Mouse (Mus musculus) right cerebral cortex, adult 18-20 months (tissue): ENCODE data around the gene Tekt3.

Experiments
- DNase-seq: peaks from one replicate; pipeline ENCODE4 v3.0.0; 2022; ENCODE audit warnings: mixed read lengths

Gene Tekt3

DNA sequence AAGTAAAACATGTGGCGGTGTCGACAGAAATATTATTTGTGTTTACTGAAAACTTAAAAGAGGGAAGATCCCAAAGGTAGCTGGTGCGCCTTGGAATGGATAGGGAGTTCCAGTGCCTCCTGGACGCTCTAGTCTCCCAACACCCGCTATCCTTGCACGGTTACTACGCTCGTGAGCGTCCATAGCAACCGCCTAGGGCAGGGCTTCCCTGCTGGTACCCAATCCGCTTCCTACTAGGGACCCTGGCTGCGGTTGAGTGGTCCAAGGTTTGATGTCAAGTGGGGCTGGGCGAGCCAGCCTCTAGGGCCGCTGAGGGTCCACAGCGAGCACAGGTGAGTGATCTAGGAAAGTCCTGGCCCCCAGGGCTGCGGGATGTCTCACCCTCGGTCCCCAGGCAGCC, at the start of gene Tekt3:
Gene Tekt3, plus strand, starts transcription at position 209 of the 400 bp plus-strand sequence.
- DNase-seq: no peak

DNA sequence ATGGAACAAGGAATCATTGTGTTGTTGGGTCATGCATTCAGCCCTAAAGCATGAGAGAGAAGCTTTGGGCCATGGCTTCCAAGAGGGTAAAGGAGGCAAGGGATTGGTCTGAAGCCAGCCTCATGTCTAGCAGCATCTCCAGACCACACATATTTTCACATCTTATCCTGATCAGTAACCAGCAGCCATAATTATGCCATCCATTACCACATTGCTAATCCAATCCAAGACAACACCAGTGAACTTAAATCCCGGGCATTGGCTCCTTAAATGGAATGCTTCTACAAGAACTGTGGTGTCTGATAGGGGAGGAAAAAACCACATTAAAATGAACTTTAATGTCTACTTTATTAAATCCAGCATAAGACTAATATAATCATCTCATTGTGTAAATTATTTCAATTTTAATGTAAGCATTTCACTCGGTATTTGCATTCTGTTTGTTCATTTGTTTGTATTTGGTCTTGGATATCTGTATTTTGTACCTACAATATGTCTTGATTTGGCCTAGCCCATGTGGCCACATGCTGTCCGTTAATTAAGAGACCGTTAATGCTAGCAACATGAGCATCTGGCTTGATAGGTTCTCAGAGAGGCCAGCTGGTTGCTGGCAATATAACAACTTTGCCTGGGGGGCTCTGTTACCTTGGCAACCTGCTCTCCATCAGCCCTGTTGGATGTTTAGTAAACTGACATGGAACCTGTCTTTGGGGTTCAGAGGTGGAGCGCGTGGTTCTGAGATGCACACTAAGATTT, 43.9 kb upstream of the Tekt3 start:
- DNase-seq: no peak

DNA sequence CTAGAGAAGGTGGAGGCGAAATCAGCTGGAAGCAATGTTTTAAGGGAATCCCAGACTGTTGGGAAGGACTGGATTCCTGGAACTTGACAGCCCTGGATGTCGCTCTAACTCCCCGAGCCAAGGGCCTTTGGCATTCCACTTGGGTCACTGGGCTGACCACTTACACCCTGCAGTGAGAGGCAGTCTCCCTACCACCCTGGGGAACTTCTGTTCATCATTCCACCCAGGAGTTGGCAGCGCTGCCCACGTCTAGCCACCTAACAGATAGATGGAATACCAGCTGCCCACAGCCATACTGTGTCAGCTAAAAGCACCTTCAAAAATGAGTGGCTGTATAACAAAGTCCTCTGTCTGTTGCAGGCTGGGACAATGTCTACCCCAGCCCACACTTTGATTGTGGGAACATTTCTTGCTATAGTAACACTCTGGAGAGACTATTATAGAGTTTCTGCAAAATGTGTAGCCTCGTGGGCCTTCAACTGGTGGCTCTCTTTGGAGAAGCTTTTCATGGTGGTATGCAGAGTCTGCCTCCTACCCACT, 43.3 kb upstream of the Tekt3 start:
- peak; percentile 23 for DNase-seq

DNA sequence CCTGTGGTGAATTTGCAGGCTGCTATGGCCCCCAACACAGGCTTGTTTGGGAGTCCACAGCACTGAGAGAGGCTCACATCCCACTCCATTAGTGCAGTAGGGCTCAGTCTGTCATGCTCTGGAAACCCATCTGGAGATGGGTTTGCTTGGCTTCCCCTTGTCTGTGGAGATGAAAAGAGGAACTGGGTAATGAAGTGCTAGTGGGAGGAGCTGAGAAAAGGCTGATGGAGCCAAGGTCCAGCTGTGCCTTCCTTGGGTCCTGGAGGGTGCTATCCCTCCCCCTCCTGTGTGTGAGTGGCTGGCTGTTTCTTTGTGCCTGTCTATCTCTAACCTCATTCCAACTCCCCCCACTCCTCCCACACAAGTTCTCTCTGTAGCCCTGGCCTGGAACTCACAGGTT, 40.8 kb upstream of the Tekt3 start:
- no peak for DNase-seq

DNA sequence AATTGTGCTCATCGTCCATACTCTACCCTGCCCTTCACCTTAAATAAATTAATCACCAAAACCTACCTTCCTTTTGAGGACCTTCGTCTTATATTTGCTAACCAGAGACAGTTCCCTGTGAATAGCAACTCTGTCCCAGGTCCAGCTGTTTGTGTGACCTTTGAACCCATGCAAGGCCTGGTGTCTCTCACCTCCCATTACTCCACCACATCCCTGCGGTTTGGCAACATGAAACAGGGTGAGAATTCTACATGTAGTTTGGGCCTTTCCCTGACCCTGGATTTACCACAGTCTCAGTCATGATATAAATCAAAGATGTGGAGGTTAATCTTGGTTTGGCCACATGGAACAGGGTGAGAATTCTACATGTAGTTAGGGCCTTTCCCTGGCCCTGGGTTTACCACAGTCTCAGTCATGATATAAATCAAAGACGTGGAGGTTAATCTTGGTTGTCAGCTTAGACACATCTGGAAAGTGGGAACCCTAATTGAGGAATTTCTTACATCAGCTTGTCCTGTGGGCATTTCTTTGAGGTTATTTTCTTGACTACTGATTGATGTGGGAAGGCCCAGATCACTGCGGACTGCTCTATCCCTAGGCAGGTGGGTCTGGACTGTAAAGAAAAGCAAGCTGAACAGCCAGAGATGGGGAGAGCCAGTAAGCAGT, 40.2 kb upstream of the Tekt3 start:
- DNase-seq: no peak

DNA sequence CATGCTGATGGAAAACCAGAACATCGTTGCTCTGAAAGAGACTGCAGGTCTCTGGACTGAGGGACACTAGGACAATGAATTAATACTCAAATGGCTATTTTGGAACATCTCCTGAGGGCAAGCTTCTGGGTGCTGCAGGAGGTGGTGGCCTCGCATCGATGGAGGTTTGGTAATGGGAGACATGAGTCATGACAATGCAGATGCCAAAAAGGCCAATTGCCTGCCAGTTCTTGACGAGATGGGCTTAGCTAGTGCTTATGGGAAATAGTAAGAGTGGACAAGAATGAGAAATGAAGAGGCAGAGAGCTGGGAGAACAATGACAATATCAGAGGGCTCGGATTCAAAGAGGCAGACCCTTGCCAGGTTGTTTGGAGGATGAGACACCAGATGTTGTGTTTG, 38.0 kb upstream of the Tekt3 start:
- no peak for DNase-seq

DNA sequence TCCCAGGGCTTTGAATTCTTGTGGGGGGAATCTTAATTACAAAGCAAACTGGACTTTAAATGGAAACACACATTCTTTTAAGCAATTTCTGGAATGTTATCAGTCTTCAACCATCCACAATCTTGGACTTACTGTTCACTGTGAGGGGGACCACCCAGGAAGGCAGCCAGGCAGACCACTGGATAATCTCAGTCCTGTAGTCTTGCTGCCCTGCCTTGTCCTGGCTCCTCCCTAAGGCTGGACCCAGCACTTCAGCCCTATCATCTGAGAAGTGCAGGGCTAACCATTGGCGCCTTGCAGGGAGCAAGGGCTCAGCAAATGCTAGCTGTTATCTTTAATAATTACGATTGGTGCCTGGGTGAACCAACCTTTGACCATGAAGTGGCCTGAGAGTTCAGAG, 37.3 kb upstream of the Tekt3 start:
- DNase-seq: no peak

DNA sequence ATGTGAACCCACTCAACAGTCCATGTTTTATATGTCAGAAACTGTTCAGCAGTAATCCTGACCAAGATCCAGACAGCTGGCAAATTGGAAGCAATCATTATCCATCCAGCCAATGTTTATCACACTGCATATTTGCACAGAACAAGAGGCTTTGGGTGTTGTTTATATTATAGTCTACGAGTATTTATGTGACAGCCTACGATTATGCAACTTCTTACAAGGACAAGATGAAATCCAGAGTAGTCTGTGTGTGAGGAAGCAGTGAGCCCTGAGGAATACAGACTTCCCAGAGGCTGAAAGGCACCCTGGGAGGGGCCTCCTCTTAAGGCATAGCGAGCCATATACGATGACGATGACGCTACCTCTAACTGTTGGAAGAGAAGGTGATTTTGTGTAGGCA, 36.0 kb upstream of the Tekt3 start:
- no peak for DNase-seq

DNA sequence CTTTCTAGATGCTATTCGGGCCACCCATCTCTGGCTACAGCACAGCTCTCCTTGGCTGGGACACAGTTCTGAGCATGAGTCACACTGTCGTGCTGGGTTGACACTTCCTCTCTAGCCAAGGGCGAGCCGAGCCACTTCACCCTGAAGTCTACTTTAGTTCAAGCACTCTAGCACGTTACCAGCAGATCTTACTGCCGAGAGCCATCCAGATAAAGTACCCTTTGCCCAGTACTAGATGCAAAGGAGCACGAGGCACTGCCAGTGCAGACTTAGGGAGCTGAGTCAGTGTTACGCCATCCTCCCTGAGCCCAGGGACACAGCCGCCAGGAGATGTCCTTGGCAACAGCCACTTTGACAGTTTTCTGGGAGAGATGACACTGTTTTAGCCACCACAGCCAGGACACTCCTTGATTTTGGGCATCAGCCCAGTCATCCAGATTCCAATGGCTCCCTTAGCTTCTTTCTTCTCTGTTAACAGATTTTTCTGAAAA, 34.8 kb upstream of the Tekt3 start:
- peak; percentile 46 for DNase-seq

DNA sequence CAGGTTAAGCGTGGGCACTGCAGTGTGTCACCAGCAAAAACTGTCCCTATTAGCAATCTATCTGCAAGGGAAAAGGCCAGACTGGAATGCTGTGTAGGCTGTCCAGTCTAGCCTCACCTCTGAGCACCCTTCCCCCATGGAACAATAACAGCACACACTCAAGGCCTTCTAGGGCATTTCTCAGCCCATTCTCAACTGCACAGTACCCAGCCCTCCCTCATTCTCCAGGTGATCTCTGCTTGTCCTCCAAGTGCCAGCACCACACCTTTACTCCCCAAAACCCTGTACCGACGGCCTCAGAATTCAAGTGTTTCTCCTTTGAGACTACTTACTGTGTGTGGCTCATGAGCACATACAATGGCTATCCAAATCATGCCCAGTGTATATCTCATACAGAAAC, 33.3 kb upstream of the Tekt3 start:
- DNase-seq: no peak

DNA sequence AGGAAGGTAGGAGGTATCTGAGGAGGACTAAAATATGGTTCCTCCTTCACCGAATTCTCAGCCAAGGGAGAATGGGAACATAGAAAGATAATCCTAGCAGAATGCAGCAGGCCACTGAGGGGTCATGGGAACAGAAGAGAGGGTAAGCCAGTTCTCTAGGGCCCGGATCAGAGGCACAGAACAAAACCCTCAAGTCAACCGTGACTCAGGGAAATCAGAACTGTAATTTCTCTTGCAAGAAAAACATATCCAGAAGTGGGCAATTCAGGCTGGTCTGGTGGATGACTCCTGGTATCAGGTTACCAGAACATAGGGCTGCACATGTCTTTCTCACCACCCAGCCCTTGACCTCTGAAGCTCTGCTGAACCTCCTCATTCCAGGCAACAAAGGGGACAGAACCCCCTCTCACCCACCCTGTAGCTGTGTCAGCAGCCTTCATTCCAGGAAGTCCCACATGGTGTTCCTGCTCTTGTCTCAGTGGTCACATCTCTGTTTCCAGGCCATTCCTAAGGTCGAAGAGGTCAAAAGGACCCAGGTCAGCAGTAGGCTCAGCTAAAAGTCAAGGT, 32.2 kb upstream of the Tekt3 start:
- no peak for DNase-seq

DNA sequence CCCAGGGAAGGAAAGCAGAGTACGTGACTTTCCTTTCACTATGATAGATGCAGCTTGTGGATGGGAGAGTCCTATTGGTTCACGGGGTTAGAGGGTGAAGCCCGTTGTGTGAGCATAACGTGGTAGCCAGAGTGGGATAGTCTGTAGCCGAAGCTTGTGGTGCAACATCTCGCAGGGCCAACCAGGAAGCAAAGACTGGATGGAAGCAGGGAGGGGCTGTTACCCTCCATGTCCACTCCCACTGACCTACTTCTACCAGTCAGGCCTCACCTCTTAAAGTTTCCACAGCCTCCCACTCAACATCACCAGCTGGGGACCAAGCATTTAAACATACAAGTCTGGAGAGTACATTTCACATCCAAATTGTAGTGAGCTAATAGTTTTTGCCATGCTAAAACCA, 31.7 kb upstream of the Tekt3 start:
- no peak for DNase-seq

DNA sequence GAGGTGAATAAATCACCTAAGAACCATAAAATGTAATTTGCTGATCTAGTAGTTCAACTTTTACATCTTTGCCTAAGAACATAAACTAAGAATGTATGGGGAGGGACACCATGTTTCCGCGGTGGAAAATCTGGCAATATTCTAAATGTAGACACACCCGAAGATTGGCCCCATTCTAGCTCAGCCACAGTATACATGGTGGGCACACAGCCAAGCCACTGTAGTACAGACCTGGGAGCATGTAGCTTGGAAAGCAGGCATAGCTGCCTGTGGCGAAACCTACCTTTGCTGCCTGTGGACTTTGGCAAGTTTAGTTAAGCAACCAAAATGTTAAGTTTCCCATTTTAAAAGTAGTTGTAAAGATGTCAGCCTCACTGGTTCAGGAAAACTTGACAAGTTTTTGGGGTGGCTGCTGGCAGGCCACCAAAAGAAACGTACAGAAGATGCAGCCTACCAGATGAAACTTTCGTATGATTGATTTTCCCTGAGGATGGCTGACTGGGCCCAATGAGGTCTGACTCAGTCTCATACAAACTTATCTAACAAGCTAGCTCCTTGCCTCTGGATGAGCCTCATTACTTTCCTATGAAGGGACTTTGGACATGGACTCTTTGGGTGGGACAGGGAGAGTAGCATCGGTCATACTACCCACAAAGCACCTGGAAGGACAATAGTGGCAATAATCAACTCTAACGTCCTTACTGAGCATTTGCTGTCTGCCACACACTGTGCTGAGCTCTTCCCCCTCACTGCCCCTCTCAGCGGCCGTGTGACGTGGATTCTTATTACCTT, 25.8 kb upstream of the Tekt3 start:
- no peak for DNase-seq

DNA sequence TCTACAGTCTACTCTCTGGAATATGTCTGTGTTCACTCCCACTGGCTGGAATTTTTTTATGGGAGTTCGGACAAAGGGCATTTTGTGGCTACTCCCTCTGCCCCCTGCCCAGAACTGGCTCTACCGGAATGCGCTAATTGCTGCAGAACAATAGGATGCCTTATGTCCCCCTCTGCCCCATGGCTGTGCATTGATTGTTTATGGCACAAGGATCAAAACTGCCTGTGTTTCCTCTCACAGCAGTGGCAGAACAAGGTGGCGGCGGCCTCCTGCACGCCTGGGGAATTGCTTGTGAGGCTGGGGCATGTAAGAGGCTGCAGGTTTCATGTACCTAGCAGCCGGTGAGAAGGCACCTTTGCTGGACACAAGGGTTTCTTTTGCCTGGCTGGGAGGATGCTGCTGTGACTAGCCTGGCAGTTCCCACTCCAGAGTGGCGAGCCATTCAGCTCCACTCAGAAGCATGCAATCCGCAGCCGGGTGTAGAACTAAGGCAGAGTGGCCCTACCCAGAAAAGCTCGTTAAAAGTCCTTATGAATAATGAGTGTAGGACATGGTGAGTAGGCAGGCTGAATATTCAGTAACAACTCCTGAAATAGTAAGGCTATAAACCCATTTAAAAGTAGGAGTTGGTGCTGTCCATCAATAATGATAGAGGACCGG, 21.3 kb upstream of the Tekt3 start:
- no peak for DNase-seq

DNA sequence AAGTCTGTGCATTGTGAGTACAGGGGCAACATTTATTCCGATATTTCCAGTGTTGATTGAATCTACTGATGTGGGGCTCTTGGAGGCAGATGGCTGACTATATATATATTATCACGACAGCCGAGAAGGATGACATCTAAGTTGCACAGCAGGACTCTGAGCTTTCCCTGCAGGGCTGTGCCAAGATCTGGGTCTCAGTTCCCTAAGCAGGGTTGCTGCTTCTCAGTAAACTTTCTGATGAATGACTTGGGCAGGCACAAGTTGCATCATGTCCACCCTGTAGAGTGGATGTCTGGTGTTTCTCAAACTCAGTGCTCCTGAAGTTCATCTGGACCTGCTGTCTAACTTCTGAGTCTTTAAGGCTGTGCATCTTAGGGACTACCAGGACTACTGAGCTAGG, 15.7 kb upstream of the Tekt3 start:
- no peak for DNase-seq

DNA sequence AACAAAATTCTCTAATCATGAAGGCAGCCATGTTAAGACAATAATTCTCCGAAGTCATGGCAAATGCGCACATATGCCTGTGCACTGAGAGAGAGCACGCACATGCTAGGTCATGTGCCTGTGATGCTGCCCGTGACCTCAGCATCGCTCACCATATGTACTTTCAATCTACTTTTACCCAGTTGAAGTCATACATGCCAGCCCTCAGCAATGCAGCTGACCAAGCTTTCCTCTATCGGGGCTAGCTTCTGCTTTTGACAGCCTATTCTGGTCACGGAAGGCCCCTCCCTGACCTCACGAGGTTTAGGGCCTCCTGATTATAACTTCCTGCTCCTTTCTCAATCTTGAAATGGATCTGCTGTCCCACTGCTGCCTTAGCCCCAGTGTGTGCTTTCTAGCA, 15.1 kb upstream of the Tekt3 start:
- DNase-seq: no peak

DNA sequence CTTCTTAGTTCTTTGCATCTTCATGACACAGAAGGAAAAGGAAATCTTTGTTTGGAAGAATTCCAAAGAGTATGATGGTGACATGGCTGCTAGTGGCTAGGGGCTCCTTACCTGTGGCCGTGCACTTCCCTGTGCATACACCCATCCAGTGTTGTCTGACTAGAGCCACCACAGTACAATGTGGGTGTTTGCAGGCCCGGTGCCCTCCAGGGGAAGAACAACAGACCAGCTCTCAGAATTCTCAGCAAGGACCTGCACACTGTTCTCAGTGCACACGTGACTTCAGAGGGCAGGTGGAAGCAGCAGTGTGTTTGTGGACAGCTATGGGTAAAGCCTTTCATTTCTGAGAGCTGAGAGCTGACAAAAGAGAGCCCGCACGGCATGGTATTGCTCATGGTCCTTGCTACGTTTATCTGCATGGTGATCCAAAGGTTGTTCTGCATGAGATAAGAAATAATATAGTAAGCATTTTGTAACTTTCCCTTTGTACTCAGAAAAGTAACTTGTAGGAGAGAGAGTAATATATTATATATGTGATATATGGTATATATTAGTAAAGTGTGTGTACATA, 11.0 kb upstream of the Tekt3 start:
- no peak for DNase-seq

DNA sequence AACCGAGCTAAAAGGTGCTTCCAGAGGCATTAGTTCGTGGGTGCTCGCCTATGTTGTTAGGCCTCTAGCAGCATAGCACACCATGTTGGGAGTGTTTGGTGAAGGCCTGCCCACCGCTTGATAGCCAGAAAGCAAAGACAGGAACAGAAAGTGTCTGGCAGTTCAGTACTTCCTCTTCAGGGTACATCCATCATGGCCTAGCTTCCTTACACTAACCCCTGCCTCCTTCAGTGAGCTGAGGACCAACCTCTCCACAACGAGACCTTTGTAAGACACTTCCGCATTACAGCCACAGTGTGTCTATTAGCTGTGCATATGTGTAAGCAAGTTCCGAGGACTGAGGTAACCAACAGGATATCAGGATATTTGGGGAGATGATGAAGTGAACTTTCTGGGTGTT, 10.4 kb upstream of the Tekt3 start:
- DNase-seq: no peak

DNA sequence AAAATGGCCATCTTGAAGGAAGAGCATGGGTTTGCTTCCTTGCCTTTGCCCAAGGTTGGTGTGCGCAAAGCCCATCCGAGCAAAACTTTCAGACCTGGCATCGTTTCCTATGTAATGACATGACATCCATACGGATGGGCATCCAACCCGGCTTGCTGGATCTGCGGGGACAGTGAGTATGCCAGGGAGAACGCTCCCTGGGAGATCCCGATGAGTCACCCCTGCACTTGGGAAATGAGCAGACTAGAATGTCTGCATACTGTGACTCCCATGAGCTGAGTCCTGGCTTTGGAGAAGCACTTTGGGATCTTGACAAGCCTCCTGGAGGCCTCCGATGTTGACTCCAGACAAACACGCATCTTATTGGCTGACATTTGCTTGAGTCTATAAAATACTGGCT, 9.5 kb upstream of the Tekt3 start:
- DNase-seq: no peak

DNA sequence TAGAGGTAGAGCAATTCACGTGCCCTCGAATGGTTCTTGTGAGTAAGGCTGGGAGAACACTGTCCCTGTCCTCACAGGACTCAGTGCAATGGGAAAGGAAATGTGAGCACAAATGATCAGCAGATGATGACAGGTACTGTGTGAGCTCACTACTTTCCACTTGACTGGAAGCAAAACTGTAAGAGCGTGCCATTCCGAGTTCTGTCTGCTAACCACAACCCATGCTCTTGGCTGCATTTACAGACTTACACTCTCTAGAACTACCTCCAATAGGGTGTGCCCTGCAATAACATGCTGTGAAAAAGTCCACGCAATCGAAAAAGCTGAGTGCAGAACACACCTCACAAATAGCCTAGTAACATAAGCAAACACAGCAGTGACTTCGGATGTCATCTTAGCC, 5.9 kb upstream of the Tekt3 start:
- no peak for DNase-seq

DNA sequence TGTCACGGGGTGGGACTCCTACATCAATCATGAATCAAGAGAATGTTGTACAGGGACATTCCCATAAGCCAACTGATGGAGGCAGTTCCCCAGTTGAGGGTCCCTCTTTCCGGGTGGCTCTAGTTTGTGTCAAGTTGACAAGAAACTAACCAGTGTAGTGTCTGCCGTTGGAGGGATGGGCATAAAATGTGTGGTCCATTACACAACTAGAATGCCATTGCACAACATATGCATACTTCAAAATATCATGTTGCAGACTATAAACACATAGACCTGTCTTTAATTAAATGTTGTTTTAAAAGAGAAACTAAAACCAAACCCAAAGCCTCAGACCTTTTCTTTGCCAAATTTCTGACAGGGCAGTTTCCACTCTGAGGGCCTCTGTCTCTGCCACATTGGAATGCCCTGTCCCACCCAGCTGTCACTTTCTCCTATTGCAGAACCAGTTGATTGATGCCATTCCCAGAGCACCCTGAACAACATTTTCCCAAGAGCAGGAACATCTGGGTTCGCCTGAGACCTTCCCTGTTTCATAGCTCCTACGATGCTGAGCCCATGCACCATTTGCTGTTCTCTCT, 3.0 kb upstream of the Tekt3 start:
- DNase-seq: no peak

DNA sequence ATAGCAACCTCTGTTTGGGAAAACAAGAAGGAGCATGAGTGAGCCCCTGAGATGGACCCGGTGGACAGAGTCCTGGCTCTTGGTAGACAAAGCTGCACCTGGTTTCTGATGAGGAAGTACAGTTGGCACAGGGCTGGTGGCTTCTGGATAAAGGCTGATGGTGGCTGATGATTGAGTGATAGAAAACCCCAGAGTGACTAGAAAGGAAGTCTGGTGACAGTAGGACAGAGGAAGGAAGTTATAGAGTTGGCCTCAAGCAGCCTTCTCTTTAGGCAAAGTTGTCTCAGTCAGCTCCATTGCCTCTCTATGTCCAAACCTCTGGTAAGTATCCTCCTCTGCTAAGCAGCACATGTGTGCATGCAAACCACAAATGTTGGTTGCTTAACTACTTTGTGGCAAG, 1.5 kb upstream of the Tekt3 start:
- no peak for DNase-seq
